Mouse (Mus musculus): ENCODE measurements around the gene Zmynd11. TPM values are rescaled to one million over a fixed set of nuclear protein-coding genes. Genes with fewer than 3 reads are reported as not detected.

Zmynd11 gene
- total RNA-seq, 1 experiment from 2014 or later, result 168 TPM

DNA sequence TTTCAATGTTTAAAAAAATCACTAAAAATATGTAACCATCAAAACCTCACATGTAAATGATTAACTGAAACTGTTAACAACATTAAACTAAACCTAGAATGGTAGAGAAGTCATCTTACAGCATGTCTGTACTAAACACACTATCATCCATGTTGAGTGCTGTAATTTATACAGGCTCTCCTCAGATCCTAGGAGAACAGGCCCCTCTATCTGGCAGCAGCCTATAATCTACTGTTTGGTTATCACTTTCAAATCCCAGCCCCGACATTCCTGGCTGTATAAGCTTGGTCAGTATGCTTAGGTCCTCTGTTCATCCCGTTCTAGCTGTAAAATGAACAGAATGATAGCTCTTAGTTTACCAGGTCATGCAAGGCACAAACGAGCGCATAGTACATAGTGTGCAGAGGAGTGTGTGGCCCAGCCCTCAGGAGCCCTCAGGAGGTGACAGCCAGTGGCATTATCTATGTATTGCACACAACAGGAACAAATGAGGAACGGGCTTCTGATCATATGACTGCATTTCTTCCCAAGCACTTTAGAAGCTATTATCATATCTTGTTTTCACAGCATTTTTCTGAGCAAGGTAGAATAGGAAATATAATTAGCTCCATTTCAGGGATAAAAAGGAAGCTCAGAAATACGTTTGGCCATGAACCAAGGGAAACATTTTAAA lies 51.5 kb downstream of the Zmynd11 start:
- DNase-seq, result no peak

DNA sequence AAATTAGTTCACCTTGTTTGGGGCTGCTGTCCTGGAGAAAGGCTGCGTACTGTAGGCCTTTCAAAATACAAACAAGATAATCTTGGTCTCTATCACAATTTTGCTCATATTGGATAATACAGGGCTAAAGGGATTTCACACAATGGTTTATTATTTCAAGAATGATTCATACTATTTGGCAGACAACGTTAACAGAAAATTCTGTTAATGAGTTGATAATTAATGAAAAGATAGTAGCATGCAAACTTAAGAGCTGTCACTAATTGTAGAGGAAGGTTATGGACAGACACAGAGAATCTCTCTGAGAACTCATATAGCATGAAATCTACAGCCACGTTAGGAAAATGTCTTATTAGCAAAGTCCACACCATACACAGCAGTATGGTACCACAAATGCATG lies 52.2 kb downstream of the Zmynd11 start:
- DNase-seq, result no peak

DNA sequence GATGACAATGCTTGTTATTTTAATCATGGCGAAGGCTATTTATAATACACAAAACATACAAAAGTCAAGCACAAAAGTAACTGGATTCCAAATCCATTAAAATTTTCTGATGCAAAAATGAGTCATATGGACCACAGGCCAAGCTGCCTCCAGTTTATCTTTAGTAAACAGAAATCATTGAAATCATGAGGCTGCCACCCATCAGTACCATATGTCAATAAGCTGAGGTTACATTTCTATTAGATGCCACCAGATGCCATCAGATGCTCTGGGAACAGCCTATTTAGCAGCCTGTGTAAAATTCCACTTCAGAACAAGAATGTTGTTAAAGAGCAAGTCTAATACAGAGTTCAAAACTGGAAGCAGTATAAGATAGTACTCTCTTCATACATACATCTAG lies 52.7 kb downstream of the Zmynd11 start:
- no peak for DNase-seq

DNA sequence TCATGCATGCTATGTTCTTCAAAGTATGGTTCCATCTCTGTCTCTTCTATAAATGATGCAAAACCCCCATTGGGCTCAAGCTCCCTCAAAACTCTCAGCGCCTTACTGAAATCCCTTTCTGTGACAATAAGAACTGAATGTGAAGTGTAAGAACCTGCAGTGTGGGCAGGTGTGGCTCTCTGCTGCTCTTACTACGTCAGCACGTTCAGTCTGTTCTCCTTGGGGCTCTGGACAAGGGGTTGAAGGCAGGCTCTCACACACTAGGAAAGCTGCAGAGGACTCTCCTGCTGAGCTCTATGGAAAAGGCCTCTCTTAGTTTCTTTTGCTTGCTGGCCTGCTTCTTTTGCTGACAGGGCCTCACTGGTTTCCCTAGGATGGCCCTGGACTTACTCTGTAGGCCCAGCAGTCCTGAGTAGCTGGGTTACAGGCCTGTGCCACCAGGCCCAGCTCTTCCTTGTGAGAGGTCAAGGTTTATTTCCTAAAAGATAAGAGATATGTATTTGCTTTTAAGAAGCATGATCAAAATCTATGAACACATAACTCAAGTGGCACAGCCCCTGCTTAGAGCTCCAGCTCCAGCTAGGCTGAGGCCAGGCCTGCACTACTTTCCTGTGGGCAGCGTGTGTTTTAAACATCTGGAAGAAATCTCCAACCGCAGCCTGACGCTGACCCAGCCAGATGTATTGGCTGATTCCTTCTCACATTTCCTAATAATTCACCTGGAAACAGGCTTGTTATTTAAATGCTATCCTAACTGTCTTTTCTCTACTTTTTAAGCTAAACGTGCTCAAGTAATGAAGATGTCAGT lies 56.5 kb downstream of the Zmynd11 start:
- DNase-seq, result no peak

DNA sequence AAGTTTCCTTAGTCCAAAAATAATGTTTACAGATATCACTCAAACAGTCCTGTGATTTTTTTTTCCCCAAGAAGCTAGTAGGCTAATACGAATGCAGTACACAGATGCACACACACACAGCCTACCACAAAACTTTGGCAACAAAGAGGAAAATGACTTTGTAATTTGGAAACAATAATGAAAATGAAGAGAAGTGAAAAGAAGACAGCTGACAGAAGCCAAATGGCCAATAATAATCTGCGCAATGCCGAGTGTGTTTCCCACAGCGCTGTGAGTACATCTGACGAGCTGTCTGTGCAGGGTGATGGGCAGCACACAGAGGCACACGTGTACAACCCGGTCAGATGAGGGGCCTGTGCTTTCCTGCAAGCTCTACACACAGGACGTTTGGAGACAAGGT lies 58.4 kb downstream of the Zmynd11 start:
- no peak for DNase-seq

DNA sequence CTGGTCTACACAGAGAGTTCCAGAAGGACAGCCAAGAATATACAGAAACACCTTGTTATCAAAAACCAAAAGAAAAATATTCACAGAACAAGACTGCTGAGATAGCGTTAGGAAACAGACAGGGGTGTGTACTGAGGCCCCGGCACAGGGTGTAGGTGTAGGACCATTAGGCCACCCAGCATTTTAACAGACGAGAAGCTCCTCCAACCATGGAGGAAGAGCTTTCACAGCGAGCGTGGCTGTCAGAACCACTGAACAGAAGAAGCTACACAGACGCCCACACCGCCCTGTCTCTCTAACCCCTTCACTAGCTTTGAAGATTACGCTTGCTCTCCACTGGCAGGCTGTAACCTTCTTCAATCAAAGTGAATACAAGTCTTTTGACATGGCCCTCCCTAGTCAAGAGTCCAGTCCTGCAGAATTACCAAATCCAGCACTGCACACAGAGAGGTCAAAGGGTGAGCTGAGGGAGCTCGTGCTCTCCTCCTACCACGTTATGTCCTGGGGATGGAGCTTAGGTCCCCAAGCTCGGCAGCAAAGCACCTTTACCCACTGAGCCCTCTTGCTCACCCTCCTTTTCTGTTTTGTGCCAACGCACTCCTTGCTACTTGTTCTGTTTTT lies 62.4 kb downstream of the Zmynd11 start:
- DNase-seq, result no peak

DNA sequence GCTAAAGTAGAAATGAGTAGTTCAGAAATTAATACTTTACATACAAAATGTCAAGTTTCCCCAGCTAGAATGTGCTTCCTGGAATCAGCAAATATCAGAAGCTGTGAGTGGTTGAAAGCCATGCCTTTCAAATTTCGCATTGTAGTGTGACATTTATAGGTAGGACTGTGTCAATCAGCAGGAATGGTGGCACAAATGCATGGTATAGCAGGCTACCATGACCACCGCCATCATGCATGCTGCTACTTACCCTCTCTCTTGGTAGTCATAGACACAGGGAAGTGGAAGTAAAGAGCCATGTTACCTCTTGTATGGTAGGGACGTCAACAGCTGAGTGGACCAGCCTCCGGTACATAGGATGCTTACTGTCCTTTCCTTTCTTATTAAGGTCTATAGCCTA lies 67.8 kb downstream of the Zmynd11 start:
- no peak for DNase-seq

DNA sequence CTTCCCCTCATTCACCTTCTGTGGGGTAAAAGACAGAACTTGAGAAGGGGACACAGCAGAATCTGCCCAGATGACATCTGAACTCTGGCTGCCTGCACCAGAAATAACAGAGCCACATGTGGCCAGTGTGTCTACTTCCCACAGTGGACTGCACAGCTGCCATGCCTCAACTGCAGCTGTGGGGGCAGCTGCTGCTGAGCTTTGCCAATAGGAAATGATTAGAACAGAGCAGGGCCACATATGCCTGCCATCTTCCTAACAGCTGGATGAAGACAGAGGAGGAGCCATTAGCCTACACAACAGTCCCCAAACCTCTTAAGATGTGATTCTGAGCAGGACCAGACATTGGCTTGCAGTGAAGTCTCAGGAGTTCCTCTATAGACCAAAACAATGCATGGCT lies 69.3 kb downstream of the Zmynd11 start:
- DNase-seq, result no peak

DNA sequence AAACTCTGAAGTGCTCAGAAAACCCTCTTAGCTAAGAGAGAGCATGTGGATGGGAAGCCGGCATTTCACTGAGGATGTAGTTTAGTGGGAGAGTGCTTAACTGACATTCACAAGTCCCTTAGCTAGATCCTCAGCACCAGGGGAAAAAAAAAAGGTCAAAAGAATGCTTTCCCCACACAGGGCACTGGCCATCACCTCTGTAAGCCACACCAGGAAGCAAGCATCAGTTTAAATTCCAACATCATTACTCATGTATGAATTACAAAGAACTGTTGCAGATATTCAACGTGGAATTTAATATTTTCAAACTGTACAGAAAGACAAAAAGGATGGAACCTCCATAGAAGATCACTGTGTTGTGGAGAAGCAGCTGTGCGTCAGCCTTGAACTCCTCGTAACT lies 69.7 kb downstream of the Zmynd11 start:
- DNase-seq, result no peak

DNA sequence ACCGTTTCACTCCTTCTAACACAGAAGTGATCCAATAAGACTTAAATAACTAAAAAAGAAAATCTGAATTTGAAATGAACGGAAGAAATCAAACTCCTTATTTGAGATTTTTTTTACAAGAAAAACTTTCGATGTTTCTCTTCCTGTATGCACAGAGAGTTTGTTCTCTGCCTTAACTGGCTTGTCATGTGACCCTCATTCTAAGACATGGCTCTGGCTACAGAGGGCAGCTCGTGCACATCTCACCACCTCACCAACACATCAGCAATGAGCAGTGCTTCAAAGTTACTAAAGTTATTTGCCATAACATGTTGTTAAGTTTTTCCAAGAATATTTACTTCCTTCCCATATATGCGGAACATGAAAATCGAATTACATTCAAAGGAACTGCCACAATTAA lies 70.5 kb downstream of the Zmynd11 start:
- DNase-seq, result no peak

DNA sequence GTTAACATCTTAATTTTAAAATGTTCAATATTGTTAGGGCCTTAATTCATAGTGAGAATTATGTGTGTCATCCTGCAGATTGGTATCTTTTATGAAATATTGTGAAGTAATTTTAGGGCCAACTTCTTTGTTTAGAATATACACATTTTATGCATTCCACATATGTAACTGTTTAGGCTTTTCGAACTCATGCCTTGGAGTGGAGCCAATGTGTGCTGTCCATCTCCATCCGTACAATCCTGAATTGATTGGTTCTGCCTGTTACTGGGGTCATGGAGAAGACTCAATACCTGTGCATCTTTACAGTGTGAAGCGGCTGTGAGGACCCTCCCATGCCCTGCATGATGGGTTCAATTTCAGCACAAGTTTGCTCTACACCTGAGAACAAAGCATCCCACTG lies 72.3 kb downstream of the Zmynd11 start:
- DNase-seq, result no peak

DNA sequence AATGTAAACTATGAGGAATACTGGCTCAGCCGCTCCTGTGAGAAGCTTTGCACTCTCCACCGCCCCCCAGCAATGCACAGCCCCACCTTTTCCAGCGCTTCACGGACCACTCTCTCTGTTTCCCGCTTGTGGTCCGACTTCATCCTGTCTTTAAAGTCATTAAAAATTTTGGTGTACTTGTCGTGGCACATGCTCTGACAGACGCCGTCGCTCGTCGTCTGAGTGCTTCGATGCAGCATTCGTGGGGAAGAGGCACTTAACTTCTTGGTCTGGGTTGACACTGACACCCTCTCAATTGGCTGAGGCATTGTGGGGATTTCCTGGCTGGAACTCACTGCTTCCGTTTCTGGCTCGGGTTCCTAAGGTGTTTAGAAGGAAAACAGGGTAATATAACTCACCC lies 75.8 kb downstream of the Zmynd11 start:
- DNase-seq, result no peak

DNA sequence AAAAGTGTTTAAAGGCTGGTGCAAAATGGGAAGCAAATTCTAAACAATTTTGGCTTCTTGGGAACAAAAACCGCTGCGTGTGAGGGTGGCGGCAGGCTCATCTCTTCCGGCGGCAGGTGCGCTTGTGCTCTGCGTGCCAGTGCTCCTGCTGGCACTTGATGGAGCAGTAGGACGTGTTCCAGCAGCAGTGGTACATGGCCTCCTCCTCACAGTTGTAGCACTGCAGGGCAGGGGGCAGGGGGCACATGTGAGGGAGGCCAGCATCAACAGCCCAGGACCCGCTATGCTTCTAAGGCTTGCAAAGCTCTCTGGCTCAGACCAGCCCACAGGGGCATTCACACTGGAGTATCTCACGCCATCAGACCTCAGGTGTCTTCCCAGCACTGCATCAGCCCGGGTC lies 78.4 kb downstream of the Zmynd11 start:
- DNase-seq, result no peak

DNA sequence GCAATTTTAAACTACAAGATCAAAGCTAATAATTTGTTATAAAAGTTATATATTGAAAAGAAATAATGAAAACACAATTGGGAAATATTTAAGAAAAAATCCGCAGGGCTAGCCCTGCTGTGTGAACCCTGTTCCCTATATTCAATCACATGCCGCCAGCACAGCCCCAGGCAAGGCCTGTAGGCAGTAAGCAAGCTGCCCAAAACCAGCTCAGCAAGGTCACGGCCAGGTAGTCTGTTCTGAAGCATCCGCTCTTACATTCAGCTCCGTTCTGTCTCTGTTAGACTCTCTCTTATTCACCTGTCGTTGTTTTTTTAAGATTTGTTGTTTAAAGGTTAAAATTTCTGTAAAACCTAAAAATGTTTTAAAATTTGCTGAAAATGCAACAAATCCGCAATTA lies 78.9 kb downstream of the Zmynd11 start:
- DNase-seq, result no peak

DNA sequence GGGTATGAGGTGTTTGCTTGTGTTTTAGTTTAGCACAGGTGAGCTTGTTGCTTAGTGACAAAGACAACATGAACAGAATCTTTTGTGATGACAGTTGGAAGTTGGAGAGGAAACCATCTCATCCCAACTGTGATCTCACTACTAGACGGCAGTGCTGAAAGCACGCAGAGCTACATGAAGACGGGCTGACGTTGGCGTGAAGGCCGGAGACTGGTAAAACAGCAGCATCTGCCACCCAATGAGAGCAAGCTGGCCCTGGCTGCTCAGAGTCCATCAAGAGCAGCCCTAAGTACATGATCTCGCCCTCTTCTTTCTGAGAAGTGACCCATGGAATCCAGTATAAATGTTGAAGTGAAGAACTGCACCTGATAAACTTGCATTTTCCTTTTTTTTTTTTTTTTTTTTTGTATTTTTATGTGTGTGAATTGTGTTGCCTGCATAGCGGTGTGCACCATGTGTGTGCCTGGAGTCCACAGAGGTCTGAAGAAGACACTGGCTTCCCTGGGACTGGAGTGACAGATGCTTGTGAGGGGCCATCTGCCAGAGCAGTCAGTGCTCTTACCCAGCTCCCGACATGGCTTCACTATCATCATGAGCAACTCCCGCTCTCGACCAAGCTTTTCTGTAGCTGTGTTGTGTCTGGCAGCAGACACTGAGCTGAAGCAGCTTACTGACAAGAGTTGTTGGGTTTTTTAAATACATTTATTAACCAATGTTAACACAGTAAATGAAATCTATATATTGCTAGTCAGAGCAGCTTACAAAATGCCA lies 80.8 kb downstream of the Zmynd11 start:
- DNase-seq, result no peak

DNA sequence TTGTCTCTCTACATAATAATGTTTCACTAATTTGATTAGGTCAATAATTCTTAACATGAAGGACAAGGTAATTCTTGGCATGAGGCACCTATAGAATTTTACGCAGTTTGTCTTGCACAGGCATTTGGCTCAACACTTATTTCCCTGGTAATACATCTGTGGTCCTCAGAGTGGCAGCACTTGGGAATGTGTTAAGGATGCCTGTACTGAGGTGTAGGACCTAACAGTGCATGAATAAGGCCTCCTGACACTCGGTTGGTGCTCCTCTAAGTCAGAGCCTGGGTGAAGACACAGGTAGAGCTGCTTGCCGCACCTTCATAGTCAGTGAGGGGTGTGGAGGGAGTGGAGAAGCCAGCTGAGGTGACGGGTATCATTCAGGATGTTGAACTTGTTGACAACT lies 81.8 kb downstream of the Zmynd11 start:
- DNase-seq, result no peak

DNA sequence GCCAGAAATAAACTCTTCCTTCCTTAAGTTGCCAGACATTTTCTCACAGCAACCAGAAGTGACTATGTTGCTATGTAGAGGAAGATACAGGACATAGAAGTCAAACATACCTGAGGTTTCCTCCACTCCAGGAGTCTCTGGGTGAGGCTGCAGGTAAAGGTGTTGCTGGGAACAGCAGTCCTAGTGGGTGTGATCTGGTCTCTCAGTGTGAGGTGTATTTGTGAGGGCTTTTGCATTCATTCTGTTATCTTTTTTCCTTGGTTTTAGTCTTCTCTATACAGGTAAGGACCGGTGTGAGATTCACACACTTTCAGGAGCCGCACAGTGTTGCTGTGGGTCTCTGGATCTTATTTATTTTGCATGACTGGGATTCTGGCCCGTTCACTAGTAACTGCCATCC lies 83.6 kb downstream of the Zmynd11 start:
- DNase-seq, result no peak

DNA sequence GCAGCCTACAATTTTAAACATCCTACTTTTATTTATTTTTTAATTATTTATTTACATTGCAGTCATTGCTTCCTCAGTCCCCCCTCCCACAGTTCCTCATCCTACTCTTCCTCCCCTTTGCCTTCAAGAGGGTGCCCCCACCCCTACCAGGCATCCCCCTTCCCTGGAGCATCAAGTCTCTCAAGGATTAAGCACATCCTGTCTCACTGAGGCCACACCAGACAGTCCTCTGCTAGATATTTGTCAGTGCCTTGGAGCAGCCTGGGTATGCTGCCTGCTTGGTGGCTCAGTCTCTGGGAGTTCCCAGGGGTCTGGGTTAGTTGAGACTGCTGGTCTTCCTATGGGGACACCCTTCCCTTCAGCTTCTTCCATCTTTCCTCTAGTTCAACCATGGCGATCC lies 91.0 kb downstream of the Zmynd11 start:
- DNase-seq, result no peak

DNA sequence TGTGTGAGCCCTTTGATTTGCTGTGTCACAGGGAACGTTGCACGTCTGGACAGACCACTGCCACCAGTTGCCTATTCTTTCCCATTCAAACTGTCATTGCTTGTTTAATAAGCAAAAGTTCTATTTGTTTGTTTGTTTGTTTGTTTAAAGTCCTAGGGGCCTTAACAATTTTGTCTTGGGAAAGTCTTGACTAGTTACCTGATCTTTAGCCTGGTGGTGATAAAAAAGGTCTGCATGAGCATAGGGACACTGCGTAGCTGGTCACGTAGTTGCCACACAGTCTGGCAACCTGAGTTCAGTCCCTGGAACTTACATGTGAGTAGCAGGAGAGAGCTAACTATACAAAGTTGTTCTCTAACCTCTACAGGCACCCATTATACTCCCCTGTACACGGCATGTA lies 95.9 kb downstream of the Zmynd11 start:
- no peak for DNase-seq

DNA sequence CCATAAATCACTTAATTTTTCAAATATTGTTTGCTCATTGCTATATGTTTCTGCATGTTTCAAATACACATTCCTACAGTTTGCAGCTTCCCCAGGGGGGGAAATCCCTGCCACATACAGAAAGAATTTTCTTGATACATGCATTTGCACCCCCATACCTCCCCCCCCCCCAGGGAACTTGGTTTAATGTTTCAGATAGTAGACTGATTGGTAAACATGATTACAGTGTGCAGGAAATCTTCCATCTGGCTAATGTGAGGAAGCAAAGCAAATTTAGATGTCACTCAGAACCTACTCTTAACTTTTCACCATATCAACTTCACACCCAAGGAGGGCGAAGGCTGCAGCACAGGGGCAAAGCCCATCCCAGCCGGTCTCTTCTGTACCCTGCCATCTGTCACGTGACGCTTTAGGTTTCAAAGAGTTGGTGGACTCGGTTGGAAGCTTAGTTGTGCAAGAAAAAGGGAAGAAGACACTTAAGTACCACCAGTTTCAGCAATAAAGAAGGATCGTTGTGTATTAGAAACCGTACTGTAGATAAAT lies 97.1 kb downstream of the Zmynd11 start:
- no peak for DNase-seq

DNA sequence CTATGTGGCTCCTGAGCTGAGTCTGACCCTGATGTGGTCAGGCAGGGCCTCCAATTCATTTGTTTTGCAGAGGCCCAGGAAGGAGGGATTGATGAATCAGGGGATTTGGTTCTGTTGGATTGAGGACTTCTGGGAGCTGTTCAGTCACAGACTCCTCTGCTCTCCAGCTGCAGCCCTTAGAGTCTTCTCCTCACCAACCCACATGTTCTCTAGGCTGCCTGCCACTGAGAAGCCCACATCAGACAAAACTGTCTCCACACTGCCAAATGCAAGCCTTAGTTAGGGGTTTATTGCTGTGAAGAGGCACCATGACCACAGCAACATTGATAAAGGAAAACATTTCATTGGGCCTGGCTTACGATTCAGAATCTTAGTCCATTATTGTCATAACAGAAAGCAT lies 101.5 kb downstream of the Zmynd11 start:
- DNase-seq, result no peak

DNA sequence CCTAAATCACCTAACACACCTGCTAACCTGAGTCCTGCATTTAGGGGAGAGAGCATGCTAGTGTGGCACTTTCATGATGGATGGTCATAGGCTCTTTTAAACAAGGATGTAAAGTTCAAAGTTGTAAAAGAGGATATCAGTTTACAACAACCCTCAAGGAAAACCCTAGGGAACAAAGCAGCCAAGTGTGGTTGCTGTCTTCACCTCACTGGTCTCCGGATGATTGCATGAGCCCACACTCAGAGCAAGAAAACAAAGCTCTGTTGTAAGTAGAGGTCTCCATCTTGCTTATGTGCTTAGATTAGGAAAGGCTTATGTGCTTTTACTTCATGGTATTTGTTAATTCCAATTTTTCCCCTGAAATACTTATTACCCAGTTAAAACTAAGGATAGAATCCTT lies 104.4 kb downstream of the Zmynd11 start:
- DNase-seq, result no peak

DNA sequence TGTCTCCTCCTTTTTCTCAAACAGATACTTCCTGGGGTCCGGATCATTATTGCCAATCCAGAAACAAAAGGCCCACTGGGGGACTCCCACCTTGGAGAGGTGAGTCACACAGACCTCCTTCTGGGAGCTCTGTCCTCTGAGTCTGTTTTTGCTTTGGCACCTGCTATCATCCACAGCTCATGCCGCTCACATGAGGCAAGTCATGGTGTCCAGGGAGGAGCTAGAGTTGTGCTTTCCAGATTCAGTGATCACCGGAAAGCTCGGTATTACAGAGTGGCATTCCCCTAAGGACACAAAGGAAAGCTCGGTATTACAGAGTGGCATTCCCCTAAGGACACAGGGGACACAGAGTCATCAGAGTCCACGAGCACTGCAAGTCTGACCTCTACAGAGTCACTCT lies 108.5 kb downstream of the Zmynd11 start:
- no peak for DNase-seq
